Mouse (Mus musculus): Measurements from ENCODE around the gene Gal3st2c.

GRCm38 (mm10) chr1:94027506-94028108, 37.3 kb downstream of the Gal3st2c start:
- TF ChIP-seq CTCF (IDR thresholded peaks at IDR 0.05; ENCODE audit: extremely low read depth, insufficient read length, insufficient replicate concordance, low read depth, low read length) (no peak), POLR2A (IDR thresholded peaks at IDR 0.05; ENCODE audit: low read depth, low read length) (no peak)

Measured in small intestine, adult 2 months (tissue).